Mouse (Mus musculus) G1E (cell line): ENCODE measurements around the gene Slc2a13.

ENCODE experiments used
- CTCF ChIP-seq: IDR thresholded peaks from 2 replicates; pipeline ENCODE4 v1.5.1; 2012; ENCODE audit warnings: low read depth, low read length, inconsistent platforms, mixed read lengths
- GATA1 ChIP-seq: IDR thresholded peaks from 2 replicates; pipeline ENCODE4 v1.6.1; 2012; ENCODE audit warnings: borderline replicate concordance, low read length, inconsistent platforms, mixed read lengths
- TAL1 ChIP-seq: conservative IDR thresholded peaks from 2 replicates; pipeline ENCODE4 v1.6.1; 2012; ENCODE audit warnings: low read depth, low read length, inconsistent platforms, mixed read lengths

DNA sequence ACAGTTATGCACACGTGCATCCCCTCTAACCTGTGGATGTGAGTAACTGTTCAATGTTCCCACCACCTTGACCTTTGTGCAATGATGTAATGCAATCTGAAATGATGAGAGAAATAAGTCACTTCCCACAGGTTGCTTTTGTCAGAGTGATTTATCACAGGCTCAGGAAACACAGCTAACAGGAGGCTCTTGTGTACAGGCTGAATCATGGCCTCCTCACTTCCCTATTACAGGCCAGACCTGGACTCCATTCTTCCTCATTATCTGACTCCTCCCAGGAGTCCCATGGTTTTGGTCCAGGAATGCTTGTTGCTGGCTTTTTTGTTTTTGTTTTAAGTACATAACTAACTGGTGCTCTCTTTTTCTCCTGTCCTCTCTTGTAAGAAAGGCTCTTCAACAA is 189.4 kb downstream of the Slc2a13 start:
- TF ChIP-seq GATA1 (no peak), CTCF (no peak), TAL1 (no peak)
